Mouse (Mus musculus): ENCODE measurements at regions not wholly inside any gene's neighbourhood (a gene's known extent, or its start where the extent isn't known, plus 50 kb on each side); places are given as distances from the start of the nearest gene placed in this dataset.

GRCm38 (mm10) chr8:49555724-49556457, 712.1 kb upstream of the Tenm3 start:
- no peak overlapping the region for H3K9ac ChIP-seq (ENCODE audit: low read depth, low read length)
- ATAC-seq = no peak
- WGBS = 58% methylated on average over 7 of the region's 7 CpGs
- no peaks in the 10 kb centered on the region for H3K4me1 ChIP-seq (replicated peaks; ENCODE audit: control insufficient read depth, insufficient read depth, low read length)
- no peak for TF ChIP-seq CTCF (IDR thresholded peaks at IDR 0.05; ENCODE audit: low read depth)
- H3K27me3 ChIP-seq (replicated peaks; ENCODE audit: control insufficient read depth, insufficient read depth, low read length) = no peaks in the 10 kb centered on the region
- no peaks in the 10 kb centered on the region for H3K9me3 ChIP-seq (ENCODE audit: control insufficient read depth)
- H3K4me3 ChIP-seq (ENCODE audit: low read depth, low read length) = no peak overlapping the region
- no peak overlapping the region for H3K27ac ChIP-seq (ENCODE audit: low read depth, low read length)
- H3K4me2 ChIP-seq (replicated peaks; ENCODE audit: low read depth) = no peak overlapping the region
- H3K36me3 ChIP-seq (ENCODE audit: control insufficient read depth, insufficient read depth) = no peaks in the 10 kb centered on the region

GRCm38 (mm10) chr8:49553175-49553574, 709.4 kb upstream of the Tenm3 start:
- no peak overlapping the region for H3K4me3 ChIP-seq (ENCODE audit: low read depth, low read length)
- no peak overlapping the region for H3K4me2 ChIP-seq (replicated peaks; ENCODE audit: low read depth)
- no peak overlapping the region for H3K27ac ChIP-seq (ENCODE audit: low read depth, low read length)
- H3K9me3 ChIP-seq (ENCODE audit: control insufficient read depth) = no peaks in the 10 kb centered on the region
- H3K9ac ChIP-seq (ENCODE audit: low read depth, low read length) = no peak overlapping the region
- no peaks in the 10 kb centered on the region for H3K36me3 ChIP-seq (ENCODE audit: control insufficient read depth, insufficient read depth)
- TF ChIP-seq CTCF (IDR thresholded peaks at IDR 0.05; ENCODE audit: low read depth) = no peak
- WGBS = 78% methylated on average over 3 of the region's 3 CpGs
- H3K27me3 ChIP-seq (replicated peaks; ENCODE audit: control insufficient read depth, insufficient read depth, low read length) = no peaks in the 10 kb centered on the region
- H3K4me1 ChIP-seq (replicated peaks; ENCODE audit: control insufficient read depth, insufficient read depth, low read length) = no peaks in the 10 kb centered on the region
- ATAC-seq = no peak

- Histone ChIP-seq H3K9me3 (ENCODE audit: control insufficient read depth) (no peaks in the 10 kb centered on the region), H3K9ac (ENCODE audit: low read depth, low read length) (no peak overlapping the region), H3K27me3 (replicated peaks; ENCODE audit: control insufficient read depth, insufficient read depth, low read length) (no peaks in the 10 kb centered on the region), H3K36me3 (ENCODE audit: control insufficient read depth, insufficient read depth) (no peaks in the 10 kb centered on the region), H3K4me1 (replicated peaks; ENCODE audit: control insufficient read depth, insufficient read depth, low read length) (no peaks in the 10 kb centered on the region), H3K4me3 (ENCODE audit: low read depth, low read length) (no peak overlapping the region), H3K4me2 (replicated peaks; ENCODE audit: low read depth) (no peak overlapping the region), H3K27ac (ENCODE audit: low read depth, low read length) (no peak overlapping the region)
- WGBS = 73% methylated on average over 4 of the region's 4 CpGs
- no peak for TF ChIP-seq CTCF (IDR thresholded peaks at IDR 0.05; ENCODE audit: low read depth)
- ATAC-seq = no peak
Measured at GRCm38 (mm10) chr8:49543321-49543720, 699.6 kb upstream of the Tenm3 start.

- ATAC-seq = no peak
- Histone ChIP-seq H3K9me3 (ENCODE audit: control insufficient read depth) (no peaks in the 10 kb centered on the region), H3K27me3 (replicated peaks; ENCODE audit: control insufficient read depth, insufficient read depth, low read length) (no peaks in the 10 kb centered on the region), H3K27ac (ENCODE audit: low read depth, low read length) (no peak overlapping the region), H3K36me3 (ENCODE audit: control insufficient read depth, insufficient read depth) (no peaks in the 10 kb centered on the region), H3K4me3 (ENCODE audit: low read depth, low read length) (no peak overlapping the region), H3K4me1 (replicated peaks; ENCODE audit: control insufficient read depth, insufficient read depth, low read length) (no peaks in the 10 kb centered on the region), H3K9ac (ENCODE audit: low read depth, low read length) (no peak overlapping the region), H3K4me2 (replicated peaks; ENCODE audit: low read depth) (no peak overlapping the region)
- 60% methylated on average over 5 of the region's 5 CpGs for WGBS
- TF ChIP-seq CTCF (IDR thresholded peaks at IDR 0.05; ENCODE audit: low read depth) = no peak
Measured at GRCm38 (mm10) chr8:49541337-49541736, 697.6 kb upstream of the Tenm3 start.

- 77% methylated on average over 5 of the region's 5 CpGs for WGBS
Measured at GRCm38 (mm10) chr8:49533412-49534351, 689.9 kb upstream of the Tenm3 start.

GRCm38 (mm10) chr8:49529294-49529693, 685.5 kb upstream of the Tenm3 start:
- H3K27me3 ChIP-seq (replicated peaks; ENCODE audit: control insufficient read depth, insufficient read depth, low read length) = no peaks in the 10 kb centered on the region
- peak; percentile 53 for TF ChIP-seq CTCF (IDR thresholded peaks at IDR 0.05; ENCODE audit: low read depth)
- no peaks in the 10 kb centered on the region for H3K9me3 ChIP-seq (ENCODE audit: control insufficient read depth)
- H3K9ac ChIP-seq (ENCODE audit: low read depth, low read length) = no peak overlapping the region
- H3K27ac ChIP-seq (ENCODE audit: low read depth, low read length) = no peak overlapping the region
- no peak for ATAC-seq
- H3K4me2 ChIP-seq (replicated peaks; ENCODE audit: low read depth) = no peak overlapping the region
- H3K36me3 ChIP-seq (ENCODE audit: control insufficient read depth, insufficient read depth) = no peaks in the 10 kb centered on the region
- H3K4me1 ChIP-seq (replicated peaks; ENCODE audit: control insufficient read depth, insufficient read depth, low read length) = no peaks in the 10 kb centered on the region
- no peak overlapping the region for H3K4me3 ChIP-seq (ENCODE audit: low read depth, low read length)
- WGBS = 81% methylated on average over 4 of the region's 4 CpGs

More at GRCm38 (mm10) chr8:49533412-49534351, 689.9 kb upstream of the Tenm3 start:
- H3K36me3 ChIP-seq (ENCODE audit: control insufficient read depth, insufficient read depth) = no peaks in the 10 kb centered on the region
- no peak for TF ChIP-seq CTCF (IDR thresholded peaks at IDR 0.05; ENCODE audit: low read depth)
- H3K27ac ChIP-seq (ENCODE audit: low read depth, low read length) = no peak overlapping the region
- H3K9me3 ChIP-seq (ENCODE audit: control insufficient read depth) = no peaks in the 10 kb centered on the region
- H3K27me3 ChIP-seq (replicated peaks; ENCODE audit: control insufficient read depth, insufficient read depth, low read length) = no peaks in the 10 kb centered on the region
- H3K4me3 ChIP-seq (ENCODE audit: low read depth, low read length) = no peak overlapping the region
- H3K4me2 ChIP-seq (replicated peaks; ENCODE audit: low read depth) = no peak overlapping the region
- no peak for ATAC-seq
- no peaks in the 10 kb centered on the region for H3K4me1 ChIP-seq (replicated peaks; ENCODE audit: control insufficient read depth, insufficient read depth, low read length)
- no peak overlapping the region for H3K9ac ChIP-seq (ENCODE audit: low read depth, low read length)
